11 mouse cellular contexts compared by ENCODE assay signal in genomic region chr2:77526301-77526700, GRCm38 (mm10).
"Had no signal": no experiment of that assay in that cellular context is flagged by ENCODE, and none has a peak within 500 bp of the region (broad histone marks: within the 10 kb centered on the region; RNA-seq: fewer than 3 reads in every experiment).

No protein-coding gene starts in this region.

- H3K9me3 ChIP-seq: limb, embryonic 10.5 days; liver, embryonic 15.5 days; midbrain, embryonic 13.5 days had no signal

- H3K4me3 ChIP-seq: left cerebral cortex, adult 2 months; limb, embryonic 10.5 days; liver, embryonic 15.5 days; midbrain, embryonic 13.5 days had no signal

- H3K4me1 ChIP-seq: midbrain, embryonic 13.5 days had no signal

- H3K36me3 ChIP-seq: limb, embryonic 10.5 days; liver, embryonic 15.5 days; midbrain, embryonic 13.5 days had no signal

- H3K27ac ChIP-seq: left cerebral cortex, adult 2 months; limb, embryonic 10.5 days; liver, embryonic 15.5 days; midbrain, embryonic 13.5 days had no signal

- DNase-seq: kidney, postnatal 25 days; lung, adult 2 months; lung, postnatal 36 days; right cerebral cortex, postnatal 14 days; thymus, postnatal 36 days had no signal

- H3K4me2 ChIP-seq: liver, embryonic 11.5 days; liver, embryonic 15.5 days; midbrain, embryonic 13.5 days had no signal

- H3K9ac ChIP-seq: liver, embryonic 15.5 days; midbrain, embryonic 13.5 days had no signal

- ATAC-seq: lung, postnatal 0 days; midbrain, embryonic 13.5 days had no signal

- H3K27me3 ChIP-seq: liver, embryonic 15.5 days; midbrain, embryonic 13.5 days had no signal
